Mouse (Mus musculus) left cerebral cortex, postnatal 10 days (tissue): ENCODE results near the gene Mllt10. TPM values are rescaled to one million over a fixed set of nuclear protein-coding genes. Genes with fewer than 3 reads are reported as not detected.

Experiments used
- DNase-seq, 2 experiments: peaks; one replicate each; pipeline ENCODE4 v3.0.0; 2021 to 2022; ENCODE audit warnings: low spot score in 2 of 2, mixed read lengths in 1 of 2; ENCODE audit errors: extremely low spot score in 1 of 2
- intact Hi-C: fragments of 180-260 bp; cut with DNase I; formaldehyde crosslinking; loops from one replicate; pipeline ENCODE4 v1.15.1; 2025
- total RNA-seq, 2 experiments: library from RNA; stranded (reverse); gene quantifications; 2 replicates each; pipeline ENCODE4 v1.2.3; 2021

The Mllt10 gene
- total RNA-seq, 2 experiments from 2014 or later: 40.2 to 41.9 TPM

DNA sequence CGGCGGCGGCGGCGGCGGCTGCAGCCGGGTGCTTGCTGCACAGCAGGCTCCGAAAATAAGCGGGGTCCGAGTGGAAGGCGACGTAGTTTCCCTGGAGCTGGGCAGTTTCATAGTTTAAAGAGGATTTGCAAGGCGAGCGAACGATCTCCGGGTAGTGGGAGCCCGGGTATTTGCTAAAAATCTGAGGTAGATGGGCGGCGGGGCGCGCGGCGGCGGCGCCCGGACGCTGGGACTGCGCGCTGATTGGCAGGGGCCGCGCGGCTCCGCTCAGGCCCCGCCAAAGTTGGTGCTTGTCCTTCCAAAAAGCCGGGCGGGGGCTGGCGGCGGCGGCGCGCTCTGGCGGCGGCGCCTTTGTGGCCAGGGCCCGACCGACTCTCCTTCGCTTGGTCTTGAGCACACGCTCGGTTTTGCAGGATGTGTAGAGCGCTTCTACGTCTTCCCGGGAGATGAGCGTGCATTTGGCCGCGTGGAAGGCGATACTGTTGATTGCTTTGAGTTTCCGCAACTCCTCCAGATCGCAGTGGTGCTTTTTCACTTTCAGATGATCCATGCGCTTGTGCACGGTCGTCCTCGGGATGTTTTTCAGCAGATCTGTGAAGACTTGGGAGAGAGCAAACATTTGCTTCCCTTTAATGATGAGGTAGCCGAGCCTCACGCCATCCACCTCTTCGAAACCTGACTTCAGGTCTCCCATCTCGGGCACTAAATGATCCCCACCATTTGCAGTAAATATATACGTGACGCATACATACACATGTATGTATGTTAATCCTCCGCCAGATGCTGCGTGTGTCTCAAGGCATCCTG is 7.2 kb upstream of the Mllt10 start:
- DNase-seq: peak in 1 of 2 experiments; percentile 89
- intact Hi-C loops: no loop called here

DNA sequence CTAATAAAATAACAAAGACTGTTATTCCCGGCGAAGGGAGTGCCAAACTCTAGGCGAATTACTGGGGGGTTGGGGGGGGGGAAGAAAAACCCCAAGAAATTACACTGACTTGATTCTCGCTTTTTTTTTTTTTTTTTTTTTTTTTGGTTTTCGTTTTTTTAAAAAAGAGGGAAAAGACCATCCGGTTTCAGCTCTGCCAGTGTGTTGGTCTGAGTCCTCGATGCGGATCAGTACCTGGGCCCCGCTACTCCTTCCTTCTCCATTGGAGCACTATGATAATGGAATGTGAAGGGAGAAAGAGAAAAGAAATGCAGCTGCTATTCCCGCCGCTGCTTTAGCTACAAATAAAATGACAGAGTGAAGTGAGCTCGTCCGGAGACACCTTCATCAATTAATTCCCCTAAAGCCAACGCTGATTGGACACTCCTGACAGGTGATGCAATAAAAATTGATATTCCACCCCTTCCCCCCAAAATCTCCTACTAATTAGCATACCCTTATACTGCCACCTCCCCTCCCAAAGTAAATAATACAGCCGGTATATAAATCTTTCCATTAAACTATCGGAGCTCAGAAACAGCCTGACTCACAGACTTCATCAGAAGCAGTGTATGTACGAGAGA is 6.5 kb upstream of the Mllt10 start, which contains the start of gene Skida1:
Gene Skida1, minus strand, starts transcription at position 599 of the 623 bp plus-strand sequence.
- intact Hi-C loops: no loop called here
- no peak for DNase-seq

DNA sequence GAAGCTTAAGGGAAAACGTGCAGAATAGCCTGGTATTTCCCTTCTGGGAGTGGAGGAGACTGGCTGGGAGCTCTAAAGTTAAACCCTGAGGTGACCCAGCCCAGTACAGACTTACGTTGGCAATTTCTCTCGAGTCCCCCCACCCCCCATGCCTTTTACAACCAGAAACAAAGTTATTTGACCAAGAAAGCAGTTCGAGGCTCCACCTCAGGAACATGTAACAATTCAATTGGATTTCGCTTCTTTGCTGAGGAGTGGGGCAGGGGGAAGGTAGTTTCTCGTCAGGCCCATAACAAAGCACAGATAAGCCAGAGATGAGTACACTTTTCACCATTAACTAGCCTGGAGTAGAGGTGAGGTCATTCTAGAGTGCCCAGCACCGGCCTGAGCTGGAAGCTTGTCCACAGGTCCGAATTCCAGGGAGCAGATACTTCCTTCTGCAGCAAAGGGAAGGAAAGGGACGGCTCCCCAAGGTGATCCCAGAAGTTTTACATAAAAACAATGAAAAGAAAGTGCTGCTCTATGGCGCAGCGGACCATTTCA is 5.7 kb upstream of the Mllt10 start:
- intact Hi-C loops: no loop called here
- no peak for DNase-seq

DNA sequence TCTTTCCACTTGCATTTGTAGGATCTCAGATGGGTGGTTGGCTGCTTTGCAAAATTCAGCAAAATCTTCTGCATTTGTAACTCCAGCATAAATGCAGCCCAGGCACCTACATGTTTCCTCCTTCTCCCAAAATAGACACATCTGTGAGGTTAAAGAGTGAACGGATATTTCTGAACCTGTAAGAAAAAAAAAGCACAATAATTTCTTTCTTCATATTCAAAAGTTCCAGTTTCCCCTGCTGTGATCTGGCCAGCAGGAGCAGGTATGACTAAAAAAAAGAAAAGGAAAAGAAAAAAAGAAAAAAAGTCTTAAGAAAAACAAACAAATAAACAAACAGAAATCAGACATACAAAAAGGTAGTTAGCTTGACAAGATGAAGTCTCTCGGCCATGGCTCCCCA is 5.0 kb upstream of the Mllt10 start:
- no peak for DNase-seq
- intact Hi-C loops: loop anchor here (10.0 kb wide), 1 partner anchor 625 kb away; the partner anchor contains the start of genes Bmi1 and Commd3

DNA sequence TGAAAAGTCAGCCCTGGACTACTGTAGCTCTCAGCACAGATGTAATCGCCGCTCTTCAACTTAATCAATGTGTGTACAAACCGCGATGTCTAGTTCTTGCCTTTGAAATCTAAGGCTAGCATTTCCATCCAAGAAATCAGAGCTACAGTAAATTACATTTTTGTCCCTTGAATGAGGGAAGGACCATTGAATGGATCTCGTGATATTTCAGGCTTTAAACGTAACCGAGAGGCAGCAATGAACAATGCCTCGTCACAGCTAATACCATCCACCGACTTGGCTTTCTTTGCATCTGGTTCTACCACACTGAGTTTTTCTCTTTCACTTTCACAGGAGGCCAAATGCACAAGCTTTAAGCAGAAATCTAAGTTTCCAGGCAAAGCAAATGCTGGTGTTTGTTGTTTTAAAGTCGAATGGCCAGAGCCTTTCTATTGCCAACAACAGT is 4.5 kb upstream of the Mllt10 start:
- intact Hi-C loops: loop anchor here (10.0 kb wide), 1 partner anchor 624 kb away; the partner anchor contains the start of genes Bmi1 and Commd3

DNA sequence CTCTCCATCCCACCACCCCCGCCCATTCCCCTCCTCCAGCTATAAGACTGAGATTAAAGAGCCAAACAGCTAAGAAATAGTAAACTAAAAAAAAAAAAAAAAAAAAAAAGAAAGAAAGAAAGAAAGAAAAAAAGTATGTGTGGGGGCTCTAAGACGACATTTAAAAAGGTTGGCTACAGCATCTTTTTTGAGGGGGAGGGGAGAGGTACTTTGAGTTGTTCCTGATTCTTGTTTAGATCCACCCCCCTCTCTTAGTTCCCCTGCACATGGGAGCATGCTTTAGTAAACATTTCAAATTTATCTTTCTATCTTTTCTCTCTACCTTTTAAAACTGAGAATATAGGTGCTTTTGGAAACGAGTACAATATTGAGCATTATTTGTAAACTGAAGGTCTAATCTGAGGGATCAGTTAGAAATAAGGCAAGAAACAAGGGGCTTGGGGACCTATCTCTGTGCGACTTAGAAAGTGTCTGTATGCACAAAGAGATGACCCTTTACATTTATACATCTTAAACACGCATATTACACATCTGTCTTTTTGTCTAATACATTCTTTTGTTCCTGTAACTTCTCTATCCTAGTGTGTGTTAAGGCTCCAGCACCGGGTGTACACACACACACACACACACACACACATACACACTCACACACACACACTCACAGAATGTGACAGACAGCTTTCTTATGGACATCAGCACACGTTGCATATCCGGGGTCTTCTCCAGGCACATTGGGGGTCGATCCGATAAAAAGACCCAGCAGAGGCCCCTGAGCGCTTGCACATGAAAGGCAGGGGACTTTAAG is 3.8 kb upstream of the Mllt10 start:
- DNase-seq: no peak
- intact Hi-C loops: loop anchor here (10.0 kb wide), 1 partner anchor 624 kb away; the partner anchor contains the start of genes Bmi1 and Commd3

More for the DNA sequence above, 4.5 kb upstream of the Mllt10 start:
- DNase-seq: no peak

DNA sequence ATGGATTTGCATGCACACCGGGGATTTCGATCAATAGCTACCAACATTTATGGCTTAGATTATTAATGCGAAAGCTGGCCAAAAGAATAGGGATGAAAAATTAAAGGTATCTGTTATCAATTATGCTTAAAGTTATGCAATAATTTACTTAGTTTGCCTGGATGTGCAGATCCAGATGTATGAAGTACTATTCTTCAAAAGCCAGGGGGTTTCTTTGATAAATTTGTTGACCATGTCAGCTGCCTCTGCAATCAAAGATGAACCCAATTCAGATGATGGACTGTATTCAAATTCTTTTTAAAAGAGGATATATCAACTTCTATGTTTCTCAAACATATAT is 3.2 kb upstream of the Mllt10 start:
- no peak for DNase-seq
- intact Hi-C loops: loop anchor here (10.0 kb wide), 1 partner anchor 623 kb away; the partner anchor contains the start of genes Bmi1 and Commd3

DNA sequence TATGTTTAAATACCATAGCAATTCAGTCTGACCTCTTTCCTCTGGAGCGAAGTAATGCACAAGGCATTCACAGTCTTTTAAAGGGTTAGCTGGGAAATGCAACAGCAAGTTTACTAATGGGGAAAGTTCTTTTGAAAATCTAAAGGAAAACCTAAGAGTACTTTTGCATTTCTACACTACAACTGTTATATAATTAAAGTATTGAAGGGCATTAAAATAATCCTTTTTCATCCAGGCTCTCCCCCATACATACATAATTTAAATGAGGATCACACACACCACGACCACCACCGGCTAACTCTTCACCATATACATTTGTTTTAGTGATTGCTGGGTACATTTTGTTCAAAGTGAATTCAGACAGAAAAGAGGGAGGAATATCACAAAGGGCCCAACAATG is 2.5 kb upstream of the Mllt10 start:
- intact Hi-C loops: loop anchor here (10.0 kb wide), 1 partner anchor 622 kb away; the partner anchor contains the start of genes Bmi1 and Commd3
- no peak for DNase-seq

- intact Hi-C loops: loop anchor here (10.0 kb wide), 1 partner anchor 621 kb away; the partner anchor contains the start of genes Bmi1 and Commd3
- no peak for DNase-seq
Observed at GRCm38 (mm10) chr2:18053243-18053950, 1.6 kb upstream of the Mllt10 start.

DNA sequence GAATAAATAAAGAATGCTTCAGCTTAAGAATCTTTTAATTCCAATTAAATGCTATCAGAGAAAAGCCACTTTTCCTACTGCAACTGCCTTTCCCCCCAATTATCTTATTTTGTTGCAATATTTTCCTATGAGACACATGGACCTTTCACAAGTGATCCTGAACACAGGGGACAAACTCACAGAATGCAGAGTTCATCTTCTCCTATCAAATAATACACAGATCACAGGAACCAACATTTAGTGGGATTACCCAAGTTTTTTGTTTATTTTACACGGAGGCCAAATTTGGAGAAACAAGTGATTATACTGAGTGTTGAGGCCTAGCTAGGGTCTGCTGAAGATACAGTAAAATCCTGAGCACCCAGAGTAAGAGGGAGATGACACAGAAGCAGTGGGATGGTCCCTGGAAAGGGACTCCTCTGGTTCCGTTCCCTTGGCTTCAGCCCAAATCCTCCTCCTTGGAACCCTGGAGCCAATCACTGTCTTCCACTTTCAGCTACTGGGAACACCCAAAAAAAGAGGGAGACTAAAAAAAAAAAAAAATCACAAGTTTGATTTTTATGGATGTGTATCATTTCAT is 996 bp upstream of the Mllt10 start:
- intact Hi-C loops: loop anchor here (10.0 kb wide), 1 partner anchor 621 kb away; the partner anchor contains the start of genes Bmi1 and Commd3
- peak in 1 of 2 experiments; percentile 66 for DNase-seq

GRCm38 (mm10) chr2:18055929-18056785 is 1.1 kb downstream of the Mllt10 start:
- DNase-seq: peak; percentile 83 to 97
- intact Hi-C loops: loop anchor here (10.0 kb wide), 1 partner anchor 619 kb away; the partner anchor contains the start of genes Bmi1 and Commd3

- intact Hi-C loops: loop anchor here (10.0 kb wide), 1 partner anchor 618 kb away; the partner anchor contains the start of genes Bmi1 and Commd3
- peak; percentile 87 to 97 for DNase-seq
Observed at GRCm38 (mm10) chr2:18056786-18057255, 1.8 kb downstream of the Mllt10 start.

DNA sequence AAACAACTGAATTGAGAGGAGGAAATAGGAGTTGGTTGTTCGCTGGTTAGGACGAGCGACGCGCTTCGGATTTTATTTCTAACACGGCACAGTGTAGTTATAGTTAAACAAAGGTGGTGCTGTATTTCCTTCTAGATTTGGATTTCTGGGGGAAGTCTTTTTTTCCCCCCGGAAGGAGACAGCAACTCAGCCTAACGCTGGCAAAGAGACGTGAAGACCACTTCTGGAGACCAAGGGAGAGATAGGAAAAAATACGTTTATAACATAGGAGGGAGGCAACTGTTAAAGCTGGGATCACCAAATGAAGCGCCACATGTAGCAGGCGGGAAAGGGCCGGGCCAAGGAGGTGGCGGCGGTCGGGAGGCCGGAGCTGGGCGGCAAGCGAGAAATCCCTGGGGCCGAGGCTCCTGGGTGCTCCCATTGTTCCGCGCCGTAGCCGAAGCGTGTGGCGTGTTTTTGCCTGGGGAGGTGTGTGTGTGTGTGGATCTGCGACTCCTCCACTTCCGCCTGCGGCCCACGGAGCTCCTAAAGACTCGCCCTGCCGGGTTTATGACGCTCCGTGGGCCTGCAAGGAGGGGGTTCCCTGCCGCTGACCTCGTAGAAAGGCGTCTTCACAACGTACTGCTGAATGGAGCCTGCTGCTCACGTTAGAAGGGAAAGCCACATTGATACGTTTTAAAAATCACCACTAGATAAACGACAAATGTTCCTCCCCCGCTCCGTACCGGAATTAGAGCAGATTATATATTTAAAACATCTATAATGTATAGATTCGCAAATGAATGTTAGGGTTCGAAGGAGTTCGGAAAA is 2.5 kb downstream of the Mllt10 start:
- peak in 1 of 2 experiments; percentile 75 for DNase-seq
- intact Hi-C loops: loop anchor here (2.0 to 10.0 kb wide), 2 partner anchors 29 to 617 kb away; partner anchors contain the start of genes Bmi1 and Commd3

GRCm38 (mm10) chr2:18058146-18058708 is 3.2 kb downstream of the Mllt10 start:
- no peak for DNase-seq
- intact Hi-C loops: loop anchor here (2.0 to 10.0 kb wide), 2 partner anchors 29 to 617 kb away; partner anchors contain the start of genes Bmi1 and Commd3

DNA sequence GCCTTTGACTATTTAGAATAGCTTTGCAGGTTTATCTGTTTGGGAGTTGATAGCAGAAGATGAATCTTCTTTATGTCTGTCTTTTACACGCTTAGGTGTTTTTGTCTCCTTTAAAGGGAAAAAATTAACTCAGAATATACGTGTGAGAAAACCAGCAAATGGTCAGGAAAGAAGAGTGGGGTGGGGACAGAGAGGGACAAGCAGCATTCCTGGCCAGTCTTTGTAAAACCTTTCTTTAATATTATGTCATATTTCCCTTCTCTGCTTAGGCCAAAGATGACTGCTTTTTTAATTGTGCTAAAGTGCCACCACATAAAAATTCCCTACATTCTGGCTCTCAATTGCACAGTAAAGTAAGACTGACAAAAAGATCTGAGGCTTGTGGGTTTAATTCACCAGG is 4.0 kb downstream of the Mllt10 start:
- intact Hi-C loops: loop anchor here (2.0 to 10.0 kb wide), 2 partner anchors 30 to 616 kb away; partner anchors contain the start of genes Bmi1 and Commd3
- DNase-seq: no peak
